Mouse (Mus musculus) small intestine, adult 2 months (tissue): ENCODE results near the gene Gm14137.

Experiments
- CTCF ChIP-seq: fragments of 200-500 bp; IDR thresholded peaks from 2 replicates; pipeline ENCODE4 v1.5.1; 2012; ENCODE audit warnings: low read depth, mild to moderate bottlenecking, control low read depth, inconsistent platforms, low read length, moderate library complexity, mixed read lengths; ENCODE audit not compliant: insufficient replicate concordance, insufficient read length; ENCODE audit errors: extremely low read depth
- POLR2A ChIP-seq: fragments of 200-500 bp; IDR thresholded peaks from 2 replicates; pipeline ENCODE4 v1.6.1; 2012; ENCODE audit warnings: low read depth, mild to moderate bottlenecking, control low read depth, inconsistent platforms, low read length, moderate library complexity

DNA sequence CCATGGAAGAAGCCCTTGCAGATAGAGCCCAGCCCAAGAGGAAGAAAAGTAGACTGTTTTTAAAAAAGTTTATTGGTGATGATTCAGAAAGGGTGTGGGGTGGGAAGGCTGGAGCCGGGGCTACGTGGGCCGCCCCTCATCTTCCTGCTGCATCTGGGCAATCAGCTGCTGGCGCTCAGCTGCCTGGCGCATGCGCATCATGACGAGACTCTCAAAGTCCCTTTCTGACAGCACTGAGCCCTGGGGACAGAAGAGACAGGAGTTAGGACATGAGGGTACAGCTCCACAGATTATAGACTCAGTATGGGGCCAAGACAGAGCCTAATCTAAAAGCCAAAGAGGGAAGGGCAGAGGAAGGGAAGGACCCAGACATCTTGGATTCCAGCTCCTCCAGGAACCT lies 1.9 kb upstream of the Gm14137 start:
- TF ChIP-seq POLR2A (no peak), CTCF (no peak)
